Mouse (Mus musculus): ENCODE data around the gene Csf2rb.
"Not testable (repeated sequence)": the region's sequence is repeated elsewhere in the genome, so short reads cannot be mapped to it uniquely, and the experiment has no call there.

The Csf2rb gene

GRCm38 (mm10) chr15:78325671-78326339 lies at the start of gene Csf2rb:
TSS of gene Csf2rb (plus strand) at chr15:78325752.
- DNase-seq (ENCODE audit: extremely low spot score) = no peak

- no peak for DNase-seq (ENCODE audit: extremely low spot score)
Observed at GRCm38 (mm10) chr15:78278308-78278707, 47.2 kb upstream of the Csf2rb start.

GRCm38 (mm10) chr15:78287941-78288340 lies 37.6 kb upstream of the Csf2rb start:
- DNase-seq (ENCODE audit: extremely low spot score) = no peak

GRCm38 (mm10) chr15:78289775-78290174 lies 35.8 kb upstream of the Csf2rb start:
- not testable (repeated sequence) for DNase-seq (ENCODE audit: extremely low spot score)

GRCm38 (mm10) chr15:78293228-78293627 lies 32.3 kb upstream of the Csf2rb start:
- not testable (repeated sequence) for DNase-seq (ENCODE audit: extremely low spot score)

GRCm38 (mm10) chr15:78293716-78294115 lies 31.8 kb upstream of the Csf2rb start:
- no peak for DNase-seq (ENCODE audit: extremely low spot score)

- no peak for DNase-seq (ENCODE audit: extremely low spot score)
Observed at GRCm38 (mm10) chr15:78298558-78298957, 27.0 kb upstream of the Csf2rb start.

GRCm38 (mm10) chr15:78299641-78300040 lies 25.9 kb upstream of the Csf2rb start:
- no peak for DNase-seq (ENCODE audit: extremely low spot score)

- no peak for DNase-seq (ENCODE audit: extremely low spot score)
Observed at GRCm38 (mm10) chr15:78300773-78301172, 24.8 kb upstream of the Csf2rb start.

GRCm38 (mm10) chr15:78302718-78303117 lies 22.8 kb upstream of the Csf2rb start:
- DNase-seq (ENCODE audit: extremely low spot score) = no peak

- DNase-seq (ENCODE audit: extremely low spot score) = no peak
Observed at GRCm38 (mm10) chr15:78303665-78304233, 21.8 kb upstream of the Csf2rb start.

GRCm38 (mm10) chr15:78305341-78305933 lies 20.1 kb upstream of the Csf2rb start, which contains the start of gene Csf2rb2:
TSS of gene Csf2rb2 (minus strand) at chr15:78305721.
- DNase-seq (ENCODE audit: extremely low spot score) = no peak

GRCm38 (mm10) chr15:78309865-78310264 lies 15.7 kb upstream of the Csf2rb start:
- DNase-seq (ENCODE audit: extremely low spot score) = no peak

GRCm38 (mm10) chr15:78310971-78311370 lies 14.6 kb upstream of the Csf2rb start:
- no peak for DNase-seq (ENCODE audit: extremely low spot score)

- DNase-seq (ENCODE audit: extremely low spot score) = not testable (repeated sequence)
Observed at GRCm38 (mm10) chr15:78312421-78313233, 12.9 kb upstream of the Csf2rb start.

- DNase-seq (ENCODE audit: extremely low spot score) = not testable (repeated sequence)
Observed at GRCm38 (mm10) chr15:78313659-78314058, 11.9 kb upstream of the Csf2rb start.

GRCm38 (mm10) chr15:78318338-78319171 lies 7.0 kb upstream of the Csf2rb start:
- DNase-seq (ENCODE audit: extremely low spot score) = not testable (repeated sequence)

- peak; percentile 63 for DNase-seq (ENCODE audit: extremely low spot score)
Observed at GRCm38 (mm10) chr15:78320825-78321496, 4.6 kb upstream of the Csf2rb start.

GRCm38 (mm10) chr15:78323366-78323765 lies 2.2 kb upstream of the Csf2rb start:
- no peak for DNase-seq (ENCODE audit: extremely low spot score)

- DNase-seq (ENCODE audit: extremely low spot score) = no peak
Observed at GRCm38 (mm10) chr15:78324294-78324693, 1.3 kb upstream of the Csf2rb start.

GRCm38 (mm10) chr15:78326747-78327146 lies 1.2 kb downstream of the Csf2rb start:
- no peak for DNase-seq (ENCODE audit: extremely low spot score)

All from embryo, embryonic 9.5 days (tissue).